Mouse (Mus musculus): Measurements from ENCODE around the gene Zfp319. TPM values are rescaled to one million over a fixed set of nuclear protein-coding genes. Genes with fewer than 3 reads are reported as not detected.

Gene Zfp319
- polyA plus RNA-seq, 2 experiments: 8.4 to 13.8 TPM

- H3K27ac ChIP-seq (replicated peaks; ENCODE audit: low read depth, low read length): no peak overlapping the region
- H3K36me3 ChIP-seq (ENCODE audit: control insufficient read depth, insufficient read depth, low read length): peaks cover 60% of the 10 kb centered on the region
- no peak overlapping the region for H3K9ac ChIP-seq (ENCODE audit: low read depth, low read length, severe bottlenecking)
- no peak for DNase-seq (ENCODE audit: low spot score)
- no peaks in the 10 kb centered on the region for H3K27me3 ChIP-seq (ENCODE audit: control insufficient read depth, insufficient read depth, low read length)
- peaks cover 14% of the 10 kb centered on the region for H3K4me1 ChIP-seq (ENCODE audit: control insufficient read depth, insufficient read depth, low read length)
- H3K4me3 ChIP-seq (replicated peaks; ENCODE audit: low read length): no peak overlapping the region
- TF ChIP-seq POLR2A (IDR thresholded peaks at IDR 0.05; ENCODE audit: borderline replicate concordance, extremely low read depth, insufficient read depth, insufficient read length): no peak
- H3K9me3 ChIP-seq (ENCODE audit: control insufficient read depth, low read length): no peaks in the 10 kb centered on the region
- ATAC-seq (ENCODE audit: low FRiP score, low read depth): no peak
- WGBS: 87% methylated on average over 42 of the region's 46 CpGs
- no peak overlapping the region for H3K4me2 ChIP-seq (replicated peaks; ENCODE audit: low read depth, low read length, severe bottlenecking)
Observed at GRCm38 (mm10) chr8:95327866-95328465, 3.8 kb downstream of the Zfp319 start.

- Histone ChIP-seq H3K9me3 (ENCODE audit: control insufficient read depth, low read length) (no peaks in the 10 kb centered on the region), H3K4me2 (replicated peaks; ENCODE audit: low read depth, low read length, severe bottlenecking) (no peak overlapping the region), H3K27me3 (ENCODE audit: control insufficient read depth, insufficient read depth, low read length) (no peaks in the 10 kb centered on the region), H3K27ac (replicated peaks; ENCODE audit: low read depth, low read length) (no peak overlapping the region), H3K36me3 (ENCODE audit: control insufficient read depth, insufficient read depth, low read length) (peaks cover 60% of the 10 kb centered on the region), H3K4me1 (ENCODE audit: control insufficient read depth, insufficient read depth, low read length) (peaks cover 14% of the 10 kb centered on the region), H3K4me3 (replicated peaks; ENCODE audit: low read length) (no peak overlapping the region), H3K9ac (ENCODE audit: low read depth, low read length, severe bottlenecking) (no peak overlapping the region)
- 90% methylated on average over 5 of the region's 5 CpGs for WGBS
- no peak for TF ChIP-seq POLR2A (IDR thresholded peaks at IDR 0.05; ENCODE audit: borderline replicate concordance, extremely low read depth, insufficient read depth, insufficient read length)
- ATAC-seq (ENCODE audit: low FRiP score, low read depth): no peak
- no peak for DNase-seq (ENCODE audit: low spot score)
Observed at GRCm38 (mm10) chr8:95326822-95327221, 4.9 kb downstream of the Zfp319 start.

GRCm38 (mm10) chr8:95324646-95325045 lies 7.1 kb downstream of the Zfp319 start:
- ATAC-seq (ENCODE audit: low FRiP score, low read depth): no peak
- Histone ChIP-seq H3K9me3 (ENCODE audit: control insufficient read depth, low read length) (no peaks in the 10 kb centered on the region), H3K9ac (ENCODE audit: low read depth, low read length, severe bottlenecking) (no peak overlapping the region), H3K27me3 (ENCODE audit: control insufficient read depth, insufficient read depth, low read length) (no peaks in the 10 kb centered on the region), H3K4me3 (replicated peaks; ENCODE audit: low read length) (no peak overlapping the region), H3K4me1 (ENCODE audit: control insufficient read depth, insufficient read depth, low read length) (peaks cover 9% of the 10 kb centered on the region), H3K36me3 (ENCODE audit: control insufficient read depth, insufficient read depth, low read length) (peaks cover 60% of the 10 kb centered on the region), H3K4me2 (replicated peaks; ENCODE audit: low read depth, low read length, severe bottlenecking) (no peak overlapping the region), H3K27ac (replicated peaks; ENCODE audit: low read depth, low read length) (no peak overlapping the region)
- no peak for TF ChIP-seq POLR2A (IDR thresholded peaks at IDR 0.05; ENCODE audit: borderline replicate concordance, extremely low read depth, insufficient read depth, insufficient read length)
- 80% methylated on average over 5 of the region's 5 CpGs for WGBS
- DNase-seq (ENCODE audit: low spot score): no peak

- Histone ChIP-seq H3K36me3 (ENCODE audit: control insufficient read depth, insufficient read depth, low read length) (peaks cover 46% of the 10 kb centered on the region), H3K9ac (ENCODE audit: low read depth, low read length, severe bottlenecking) (no peak overlapping the region), H3K27me3 (ENCODE audit: control insufficient read depth, insufficient read depth, low read length) (no peaks in the 10 kb centered on the region), H3K4me3 (replicated peaks; ENCODE audit: low read length) (no peak overlapping the region), H3K4me2 (replicated peaks; ENCODE audit: low read depth, low read length, severe bottlenecking) (no peak overlapping the region), H3K9me3 (ENCODE audit: control insufficient read depth, low read length) (no peaks in the 10 kb centered on the region), H3K4me1 (ENCODE audit: control insufficient read depth, insufficient read depth, low read length) (peaks cover 9% of the 10 kb centered on the region), H3K27ac (replicated peaks; ENCODE audit: low read depth, low read length) (no peak overlapping the region)
- no peak for TF ChIP-seq POLR2A (IDR thresholded peaks at IDR 0.05; ENCODE audit: borderline replicate concordance, extremely low read depth, insufficient read depth, insufficient read length)
- no peak for DNase-seq (ENCODE audit: low spot score)
- 40% methylated on average over 3 of the region's 3 CpGs for WGBS
- no peak for ATAC-seq (ENCODE audit: low FRiP score, low read depth)
Observed at GRCm38 (mm10) chr8:95323201-95323600, 8.5 kb downstream of the Zfp319 start.

- TF ChIP-seq POLR2A (IDR thresholded peaks at IDR 0.05; ENCODE audit: borderline replicate concordance, extremely low read depth, insufficient read depth, insufficient read length): no peak
- peak overlapping the region; percentile 50 for H3K9ac ChIP-seq (ENCODE audit: low read depth, low read length, severe bottlenecking)
- peak overlapping the region; percentile 90 for H3K4me2 ChIP-seq (replicated peaks; ENCODE audit: low read depth, low read length, severe bottlenecking)
- no peaks in the 10 kb centered on the region for H3K9me3 ChIP-seq (ENCODE audit: control insufficient read depth, low read length)
- peak overlapping the region; percentile 42 for H3K4me3 ChIP-seq (replicated peaks; ENCODE audit: low read length)
- ATAC-seq (ENCODE audit: low FRiP score, low read depth) (peak; percentile 59; the same call in 1 of the 2 replicates), DNase-seq (ENCODE audit: low spot score) (peak; percentile 65)
- H3K36me3 ChIP-seq (ENCODE audit: control insufficient read depth, insufficient read depth, low read length): peaks cover 20% of the 10 kb centered on the region
- 2% methylated on average over 34 of the region's 41 CpGs for WGBS
- H3K27me3 ChIP-seq (ENCODE audit: control insufficient read depth, insufficient read depth, low read length): no peaks in the 10 kb centered on the region
- H3K4me1 ChIP-seq (ENCODE audit: control insufficient read depth, insufficient read depth, low read length): peaks cover 9% of the 10 kb centered on the region
- no peak overlapping the region for H3K27ac ChIP-seq (replicated peaks; ENCODE audit: low read depth, low read length)
Observed at GRCm38 (mm10) chr8:95320224-95321139, 11.3 kb downstream of the Zfp319 start.

All from limb, embryonic 14.5 days (tissue).